Mouse (Mus musculus): ENCODE data around the gene Arf3. TPM values are rescaled to one million over a fixed set of nuclear protein-coding genes. Genes with fewer than 3 reads are reported as not detected.

Arf3 gene
- polyA plus RNA-seq, 1 experiment: not detected

- Histone ChIP-seq H3K4me1 (ENCODE audit: control insufficient read depth, insufficient read depth, low read length) (peaks cover 39% of the 10 kb centered on the region), H3K27ac (ENCODE audit: insufficient read depth, low read depth, low read length) (no peak overlapping the region), H3K4me3 (ENCODE audit: insufficient read depth, low read depth, low read length) (no peak overlapping the region)
- WGBS: 43% methylated on average over 15 of the region's 15 CpGs
- TF ChIP-seq POLR2A (IDR thresholded peaks at IDR 0.05; ENCODE audit: insufficient read depth, low read depth, low read length): no peak
- TF ChIP-seq CTCF (IDR thresholded peaks at IDR 0.05; ENCODE audit: insufficient read depth, low read depth, low read length): no peak
Measured at GRCm38 (mm10) chr15:98774096-98774495, 11.1 kb upstream of the Arf3 start.

DNA sequence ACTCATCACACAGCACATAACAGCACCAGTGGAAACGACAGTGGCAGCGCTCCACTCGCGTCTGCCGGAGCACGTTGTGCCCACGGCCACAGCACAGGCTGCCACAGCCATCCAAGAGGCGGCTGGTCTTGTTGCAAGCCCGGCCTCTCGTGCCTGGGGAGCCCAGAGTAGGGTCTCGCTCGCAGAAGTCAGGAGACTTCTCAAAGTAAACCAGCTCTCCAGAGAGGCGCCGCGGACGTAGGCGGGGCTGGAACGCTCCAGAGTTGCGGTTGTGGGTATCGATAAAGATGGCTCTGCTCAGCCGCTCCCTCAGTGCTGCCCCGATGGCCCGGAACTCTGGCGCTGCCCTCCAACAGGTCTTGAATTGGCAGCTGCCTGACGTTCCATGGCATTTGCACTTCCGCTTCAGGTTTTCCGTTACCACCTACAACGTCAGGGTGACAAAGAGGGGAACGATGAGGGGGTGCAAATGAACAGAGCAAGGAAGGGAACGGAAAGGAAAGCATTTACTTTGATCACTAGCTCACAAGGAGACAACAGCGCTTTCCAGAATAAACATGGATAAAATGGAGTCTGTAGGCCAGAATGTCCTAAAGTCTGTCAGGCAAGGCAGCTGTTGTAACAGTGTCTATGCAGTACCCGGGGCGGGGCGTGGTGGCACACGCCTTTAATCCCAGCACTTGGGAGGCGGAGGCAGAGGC is 9.6 kb upstream of the Arf3 start:
- peaks cover 27% of the 10 kb centered on the region for H3K4me1 ChIP-seq (ENCODE audit: control insufficient read depth, insufficient read depth, low read length)
- TF ChIP-seq POLR2A (IDR thresholded peaks at IDR 0.05; ENCODE audit: insufficient read depth, low read depth, low read length) (no peak), CTCF (IDR thresholded peaks at IDR 0.05; ENCODE audit: insufficient read depth, low read depth, low read length) (no peak)
- no peak overlapping the region for H3K27ac ChIP-seq (ENCODE audit: insufficient read depth, low read depth, low read length)
- 6% methylated on average over 36 of the region's 36 CpGs for WGBS
- H3K4me3 ChIP-seq (ENCODE audit: insufficient read depth, low read depth, low read length): peak overlapping the region; percentile 22

DNA sequence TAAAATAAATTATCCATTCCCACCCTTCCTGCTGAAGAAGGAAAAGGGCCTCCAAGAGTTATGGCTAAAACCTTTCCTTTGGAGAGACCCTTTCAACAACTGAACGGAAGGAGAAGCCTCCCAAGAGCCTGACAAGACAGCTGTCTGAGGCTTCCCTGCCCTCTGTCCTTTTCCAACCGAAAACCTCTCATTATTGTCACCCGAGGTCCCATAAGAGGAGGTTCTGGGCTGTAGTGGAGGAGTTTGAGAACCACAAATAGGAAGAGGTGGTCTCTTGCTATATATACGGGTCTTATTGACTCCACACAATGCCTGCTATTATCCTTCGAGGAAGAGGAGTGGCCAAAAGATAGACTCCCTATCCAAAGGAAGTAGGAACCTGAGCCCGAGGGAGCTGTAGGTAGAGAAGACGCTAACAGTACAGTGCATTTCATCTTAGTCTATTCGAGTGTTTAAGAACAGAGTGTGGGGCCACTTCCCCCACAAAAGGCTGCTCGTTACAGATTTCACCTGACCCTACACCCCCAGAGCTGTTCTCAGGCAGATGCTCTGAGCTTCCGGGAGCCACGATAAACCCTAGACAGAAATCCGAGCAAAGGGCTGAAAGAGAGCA is 8.9 kb upstream of the Arf3 start:
- Histone ChIP-seq H3K27ac (ENCODE audit: insufficient read depth, low read depth, low read length) (no peak overlapping the region), H3K4me1 (ENCODE audit: control insufficient read depth, insufficient read depth, low read length) (peaks cover 20% of the 10 kb centered on the region), H3K4me3 (ENCODE audit: insufficient read depth, low read depth, low read length) (peak overlapping the region; percentile 22; the same call in 1 of the 2 replicates)
- 35% methylated on average over 12 of the region's 12 CpGs for WGBS
- no peak for TF ChIP-seq CTCF (IDR thresholded peaks at IDR 0.05; ENCODE audit: insufficient read depth, low read depth, low read length)
- no peak for TF ChIP-seq POLR2A (IDR thresholded peaks at IDR 0.05; ENCODE audit: insufficient read depth, low read depth, low read length)

GRCm38 (mm10) chr15:98768259-98768658 is 5.2 kb upstream of the Arf3 start:
- Histone ChIP-seq H3K27ac (ENCODE audit: insufficient read depth, low read depth, low read length) (no peak overlapping the region), H3K4me3 (ENCODE audit: insufficient read depth, low read depth, low read length) (no peak overlapping the region), H3K4me1 (ENCODE audit: control insufficient read depth, insufficient read depth, low read length) (peaks cover 7% of the 10 kb centered on the region)
- TF ChIP-seq CTCF (IDR thresholded peaks at IDR 0.05; ENCODE audit: insufficient read depth, low read depth, low read length): no peak
- no peak for TF ChIP-seq POLR2A (IDR thresholded peaks at IDR 0.05; ENCODE audit: insufficient read depth, low read depth, low read length)
- WGBS: 64% methylated on average over 5 of the region's 5 CpGs

- no peak for TF ChIP-seq CTCF (IDR thresholded peaks at IDR 0.05; ENCODE audit: insufficient read depth, low read depth, low read length)
- no peak for TF ChIP-seq POLR2A (IDR thresholded peaks at IDR 0.05; ENCODE audit: insufficient read depth, low read depth, low read length)
- 62% methylated on average over 4 of the region's 4 CpGs for WGBS
- peaks cover 6% of the 10 kb centered on the region for H3K4me1 ChIP-seq (ENCODE audit: control insufficient read depth, insufficient read depth, low read length)
- no peak overlapping the region for H3K4me3 ChIP-seq (ENCODE audit: insufficient read depth, low read depth, low read length)
- no peak overlapping the region for H3K27ac ChIP-seq (ENCODE audit: insufficient read depth, low read depth, low read length)
Measured at GRCm38 (mm10) chr15:98765929-98766328, 2.9 kb upstream of the Arf3 start.

- WGBS: 0% methylated on average over 24 of the region's 24 CpGs
- no peak for TF ChIP-seq CTCF (IDR thresholded peaks at IDR 0.05; ENCODE audit: insufficient read depth, low read depth, low read length)
- no peak for TF ChIP-seq POLR2A (IDR thresholded peaks at IDR 0.05; ENCODE audit: insufficient read depth, low read depth, low read length)
- Histone ChIP-seq H3K4me3 (ENCODE audit: insufficient read depth, low read depth, low read length) (peak overlapping the region; percentile 95), H3K27ac (ENCODE audit: insufficient read depth, low read depth, low read length) (peak overlapping the region; percentile 76; the same call in 1 of the 2 replicates), H3K4me1 (ENCODE audit: control insufficient read depth, insufficient read depth, low read length) (peaks cover 17% of the 10 kb centered on the region)
Measured at GRCm38 (mm10) chr15:98762201-98762621, 803 bp downstream of the Arf3 start.

GRCm38 (mm10) chr15:98754125-98754524 is 8.9 kb downstream of the Arf3 start:
- Histone ChIP-seq H3K4me1 (ENCODE audit: control insufficient read depth, insufficient read depth, low read length) (peaks cover 26% of the 10 kb centered on the region), H3K4me3 (ENCODE audit: insufficient read depth, low read depth, low read length) (no peak overlapping the region), H3K27ac (ENCODE audit: insufficient read depth, low read depth, low read length) (no peak overlapping the region)
- 68% methylated on average over 2 of the region's 2 CpGs for WGBS
- no peak for TF ChIP-seq POLR2A (IDR thresholded peaks at IDR 0.05; ENCODE audit: insufficient read depth, low read depth, low read length)
- no peak for TF ChIP-seq CTCF (IDR thresholded peaks at IDR 0.05; ENCODE audit: insufficient read depth, low read depth, low read length)

DNA sequence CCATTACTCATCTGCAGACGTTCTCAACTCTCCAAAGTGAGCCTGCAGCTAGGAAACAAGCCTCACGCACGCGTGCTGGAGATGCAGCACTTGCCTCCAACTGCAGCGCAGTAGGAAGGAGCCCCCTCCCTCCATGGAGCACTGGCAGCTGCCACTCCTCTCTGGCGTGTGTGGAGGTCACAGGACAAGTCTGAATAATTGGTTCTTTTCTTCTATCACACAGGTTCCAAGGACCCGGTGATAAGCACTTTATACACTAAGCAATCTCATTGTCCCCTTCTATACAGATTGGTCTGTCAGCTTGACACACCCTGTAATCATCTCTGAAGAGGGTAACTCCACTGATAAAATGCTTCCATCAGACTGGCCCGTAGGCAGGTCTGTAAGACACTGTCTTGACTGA is 10.0 kb downstream of the Arf3 start:
- Histone ChIP-seq H3K4me3 (ENCODE audit: insufficient read depth, low read depth, low read length) (no peak overlapping the region), H3K27ac (ENCODE audit: insufficient read depth, low read depth, low read length) (no peak overlapping the region), H3K4me1 (ENCODE audit: control insufficient read depth, insufficient read depth, low read length) (peaks cover 22% of the 10 kb centered on the region)
- TF ChIP-seq CTCF (IDR thresholded peaks at IDR 0.05; ENCODE audit: insufficient read depth, low read depth, low read length) (no peak), POLR2A (IDR thresholded peaks at IDR 0.05; ENCODE audit: insufficient read depth, low read depth, low read length) (no peak)
- WGBS: 37% methylated on average over 8 of the region's 8 CpGs

DNA sequence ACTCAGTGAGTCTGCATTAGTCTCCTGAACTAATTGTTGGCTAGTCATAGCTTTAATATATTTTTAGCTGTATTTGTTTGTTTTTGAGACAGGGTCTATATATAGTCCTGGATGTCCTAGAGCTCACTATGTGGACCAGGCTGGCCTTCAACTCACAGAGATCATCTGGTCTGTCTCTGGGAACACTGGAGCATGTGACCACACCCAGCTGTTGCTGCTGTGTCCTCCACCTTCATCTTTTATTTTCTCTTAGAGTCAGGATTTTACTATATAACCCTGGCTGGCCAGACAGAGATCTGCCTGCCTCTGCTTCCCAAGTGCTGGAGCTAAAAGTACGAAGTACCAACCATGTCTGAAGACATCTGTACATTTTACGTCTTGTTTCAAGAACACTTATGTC is 13.9 kb downstream of the Arf3 start:
- WGBS: 94% methylated on average over 2 of the region's 2 CpGs

More for the DNA sequence above, 13.9 kb downstream of the Arf3 start:
- TF ChIP-seq CTCF (IDR thresholded peaks at IDR 0.05; ENCODE audit: insufficient read depth, low read depth, low read length) (no peak), POLR2A (IDR thresholded peaks at IDR 0.05; ENCODE audit: insufficient read depth, low read depth, low read length) (no peak)
- Histone ChIP-seq H3K4me1 (ENCODE audit: control insufficient read depth, insufficient read depth, low read length) (peaks cover 20% of the 10 kb centered on the region), H3K27ac (ENCODE audit: insufficient read depth, low read depth, low read length) (no peak overlapping the region), H3K4me3 (ENCODE audit: insufficient read depth, low read depth, low read length) (no peak overlapping the region)
